Mouse (Mus musculus) layer of hippocampus, postnatal 14 days (tissue): ENCODE results near the gene Rps11. TPM values are rescaled to one million over a fixed set of nuclear protein-coding genes. Genes with fewer than 3 reads are reported as not detected.
"Not testable (repeated sequence)": the region's sequence is repeated elsewhere in the genome, so short reads cannot be mapped to it uniquely, and the experiment has no call there.

Experiments used
- DNase-seq, 2 experiments: peaks; one replicate each; pipeline ENCODE4 v3.0.0; 2021 to 2022; ENCODE audit warnings: low spot score in 2 of 2, mixed read lengths in 1 of 2
- total RNA-seq, 2 experiments: library from RNA; stranded (reverse); gene quantifications; 2 replicates each; pipeline ENCODE4 v1.2.3; 2021

Rps11 gene
- total RNA-seq, 2 experiments from 2014 or later: 427 to 461 TPM

GRCm38 (mm10) chr7:45154993-45155514, 30.8 kb upstream of the Rps11 start:
- DNase-seq: no peak

DNA sequence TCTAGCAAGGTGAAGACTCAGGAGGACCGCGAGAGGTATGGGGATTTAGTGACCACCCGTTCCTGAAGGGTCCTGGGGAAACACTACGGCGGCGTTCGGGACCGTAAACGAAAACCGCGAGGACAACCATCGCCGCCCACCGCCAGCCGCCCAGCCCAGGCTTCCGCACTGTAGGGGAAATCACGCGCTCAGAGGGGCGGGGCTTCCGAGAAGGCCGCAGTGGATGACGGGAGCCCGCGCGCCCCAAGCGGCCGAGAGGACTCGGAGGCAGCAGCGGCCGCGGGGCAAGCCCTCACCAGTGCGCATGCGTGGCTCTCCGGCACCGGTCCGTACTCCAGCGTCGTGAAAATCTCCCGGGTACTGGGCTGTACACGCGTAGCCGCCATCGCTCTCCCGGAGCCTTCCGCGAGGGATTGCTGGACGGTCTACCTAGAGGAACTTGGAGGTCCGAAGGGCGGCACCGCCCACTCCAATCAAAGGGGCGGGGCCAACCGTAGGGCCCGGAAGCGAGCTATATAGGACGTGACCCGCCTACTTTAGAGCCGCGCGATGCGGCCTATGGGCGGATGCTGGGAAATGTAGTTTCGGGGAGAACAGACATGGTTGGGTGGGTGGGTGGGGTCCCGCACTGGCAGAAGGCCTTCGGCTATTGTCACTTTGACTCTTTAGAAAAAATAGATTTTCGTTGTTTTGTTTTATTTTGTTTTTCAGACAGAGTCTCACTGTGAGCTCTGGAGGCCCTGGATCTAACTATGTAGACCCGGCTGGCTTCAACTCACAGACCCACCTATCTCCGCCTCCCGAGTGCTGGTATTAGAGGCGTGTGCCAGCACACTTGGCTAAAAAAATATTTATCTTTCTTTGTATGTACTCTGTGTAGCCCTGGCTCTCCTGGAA, 30.1 kb upstream of the Rps11 start, which contains the start of the genes Pih1d1 and Aldh16a1:
Gene Pih1d1, plus strand, starts transcription at position 208 of the 897 bp plus-strand sequence.
Gene Aldh16a1, minus strand, starts transcription at position 489 of the 897 bp plus-strand sequence.
- peak; percentile 97 to 99 for DNase-seq

DNA sequence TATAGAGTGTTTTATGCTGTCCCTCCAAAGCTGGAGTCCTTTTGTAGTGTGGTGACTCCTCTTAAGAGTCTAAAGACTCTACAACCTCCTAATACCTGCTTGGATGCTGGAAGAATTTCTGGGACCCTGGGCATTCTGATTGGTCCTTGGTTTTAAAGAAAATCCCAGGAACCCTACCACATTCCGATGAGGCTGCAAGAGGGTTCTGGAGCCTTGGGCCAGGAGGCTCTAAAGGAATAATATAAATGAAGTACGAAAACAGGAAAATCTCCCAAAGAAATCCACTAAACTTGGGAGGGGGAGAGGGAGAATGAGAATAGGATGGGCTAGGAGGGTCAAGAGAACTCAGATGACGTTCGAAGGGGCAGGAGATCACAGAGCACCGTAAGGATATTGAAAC, 29.3 kb upstream of the Rps11 start:
- no peak for DNase-seq

DNA sequence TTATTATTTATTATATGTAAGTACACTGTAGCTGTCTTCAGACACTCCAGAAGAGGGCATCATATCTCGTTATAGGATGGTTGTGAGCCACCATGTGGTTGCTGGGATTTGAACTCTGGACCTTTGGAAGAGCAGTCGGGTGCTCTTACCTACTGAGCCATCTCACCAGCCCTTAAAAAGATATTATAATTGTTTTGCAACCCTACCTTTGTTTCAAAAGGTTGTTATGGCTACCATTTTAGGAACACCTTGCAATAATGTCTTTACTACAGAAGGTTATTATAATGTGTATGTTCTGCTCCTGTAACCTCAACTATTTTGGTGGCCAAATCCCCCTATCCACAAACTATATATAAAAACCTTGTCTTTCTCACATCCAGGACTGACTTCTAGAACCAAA, 28.8 kb upstream of the Rps11 start:
- not testable (repeated sequence) for DNase-seq

DNA sequence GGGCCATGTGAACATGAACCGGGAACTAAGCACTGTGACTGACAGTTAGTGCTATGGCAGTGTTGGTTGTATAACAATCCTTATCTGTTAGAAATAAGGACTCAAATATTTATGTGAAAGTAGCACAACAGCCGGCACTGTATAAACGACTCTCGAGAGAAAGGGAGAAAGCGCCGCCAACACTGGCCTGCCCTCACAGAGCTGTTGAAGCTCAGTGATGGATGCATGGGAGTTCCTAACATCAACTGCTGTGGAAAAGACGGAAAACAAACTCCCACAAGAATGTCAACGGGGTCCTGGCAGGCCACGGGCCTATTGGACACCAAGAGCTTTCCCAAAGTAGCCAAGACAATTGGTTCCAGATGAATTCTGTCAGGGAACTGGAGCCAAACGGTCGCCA, 27.1 kb upstream of the Rps11 start:
- no peak for DNase-seq

- DNase-seq: no peak
Observed at GRCm38 (mm10) chr7:45150321-45150720, 26.1 kb upstream of the Rps11 start.

DNA sequence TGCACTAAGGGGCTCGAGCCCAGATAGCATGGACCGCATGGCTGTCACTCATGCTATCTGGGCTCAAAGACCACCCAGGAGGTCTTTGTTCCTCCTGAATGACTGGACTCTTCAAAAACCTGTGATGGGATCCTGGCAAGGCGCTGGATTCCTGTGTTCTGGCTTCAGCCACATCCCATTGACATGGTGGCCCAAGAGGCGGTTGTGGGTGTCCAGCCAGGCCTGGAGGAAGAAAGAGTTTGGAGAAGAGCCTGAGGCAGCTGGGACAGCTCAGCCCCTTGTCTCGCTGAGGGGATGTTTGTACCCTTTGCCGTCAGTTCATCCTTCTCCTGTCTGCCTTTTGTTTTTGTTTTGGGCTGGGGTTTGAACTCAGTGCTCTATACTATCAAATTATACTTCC, 25.3 kb upstream of the Rps11 start:
- DNase-seq: no peak

DNA sequence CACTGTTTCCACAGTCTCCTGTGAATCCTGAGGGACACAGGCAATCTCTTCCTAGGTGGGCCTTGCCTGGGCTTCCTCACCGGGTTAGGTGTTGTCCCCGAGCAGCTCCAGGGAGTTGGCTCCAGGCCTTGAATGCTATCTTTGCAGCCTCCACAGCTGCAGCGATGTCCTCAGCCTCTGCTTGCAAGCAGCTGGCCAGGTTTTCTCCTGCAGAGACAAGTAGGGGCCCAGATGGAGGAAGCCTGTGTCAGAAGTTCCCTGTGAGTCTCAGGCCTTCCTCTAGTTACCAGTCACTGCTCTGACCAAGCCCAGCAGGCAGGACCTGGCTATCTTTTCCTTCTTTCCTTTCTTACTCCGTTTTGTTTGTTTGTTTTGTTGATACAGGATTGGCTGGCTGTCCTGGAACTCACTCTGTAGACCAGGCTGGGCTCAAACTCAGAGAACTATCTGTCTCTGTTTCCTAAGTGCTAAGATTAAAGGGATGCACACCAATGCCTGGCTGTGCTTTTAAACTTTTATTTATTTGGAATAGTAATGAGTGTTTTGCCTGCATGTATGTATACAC, 24.4 kb upstream of the Rps11 start:
- DNase-seq: no peak

GRCm38 (mm10) chr7:45147899-45148298, 23.7 kb upstream of the Rps11 start:
- no peak for DNase-seq

- DNase-seq: no peak
Observed at GRCm38 (mm10) chr7:45147267-45147666, 23.0 kb upstream of the Rps11 start.

DNA sequence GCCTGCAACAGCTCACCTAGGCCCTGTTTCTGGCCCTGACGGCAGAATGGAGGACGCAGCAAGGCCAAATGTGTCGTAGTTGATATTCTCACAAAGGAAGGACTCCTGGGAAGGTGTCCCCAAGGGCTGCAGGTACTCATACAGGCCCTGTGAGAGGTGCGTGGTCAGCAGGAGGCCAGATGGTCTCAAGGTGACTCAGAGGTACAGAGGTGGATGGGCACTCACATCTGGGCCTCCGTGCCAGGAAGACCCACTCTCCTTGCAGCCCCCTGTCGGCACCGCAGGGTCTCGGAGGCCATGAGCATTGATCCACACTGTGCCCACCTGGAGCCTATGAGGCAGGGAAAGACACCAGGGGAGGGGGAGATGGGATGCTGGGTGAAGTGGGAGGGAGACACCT, 21.2 kb upstream of the Rps11 start:
- DNase-seq: no peak

DNA sequence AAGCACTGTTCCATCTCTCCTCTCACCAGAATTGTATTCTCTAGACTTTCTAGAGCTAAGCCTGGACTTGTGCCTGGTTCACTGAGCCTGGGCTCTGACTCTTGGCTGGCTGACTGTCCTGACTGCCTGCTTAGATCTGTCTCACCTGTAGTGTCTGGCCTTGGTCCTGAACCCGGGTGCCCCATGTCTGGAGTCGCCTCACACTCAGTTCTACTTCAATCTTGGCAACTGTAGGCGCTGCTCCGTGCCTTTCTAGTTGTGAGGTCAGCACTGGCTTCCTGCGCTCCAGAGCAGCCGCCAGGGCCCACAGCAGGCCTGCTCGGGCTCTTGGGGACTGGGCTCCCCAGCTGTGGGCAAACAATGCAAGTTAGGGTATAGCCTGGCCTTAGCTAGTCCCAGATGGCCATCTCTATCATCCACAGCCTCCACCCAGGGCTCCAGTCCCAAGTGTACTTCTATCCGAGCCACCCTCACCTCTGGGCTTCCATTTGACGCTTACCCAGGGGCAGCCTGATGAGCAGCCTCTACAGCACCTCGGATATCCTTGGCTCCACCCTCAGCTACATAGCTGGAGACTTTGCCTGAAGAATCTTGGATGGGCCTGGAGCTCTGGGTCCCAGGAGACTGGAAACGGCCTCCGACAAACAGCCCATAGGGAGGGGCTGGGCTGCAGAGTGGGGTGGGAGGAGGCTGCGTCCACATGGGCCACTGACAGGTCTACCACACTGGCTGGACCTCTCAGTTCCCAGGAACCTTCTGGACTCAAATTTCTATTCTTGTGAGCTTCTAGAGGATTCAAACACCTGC, 20.3 kb upstream of the Rps11 start:
- no peak for DNase-seq

DNA sequence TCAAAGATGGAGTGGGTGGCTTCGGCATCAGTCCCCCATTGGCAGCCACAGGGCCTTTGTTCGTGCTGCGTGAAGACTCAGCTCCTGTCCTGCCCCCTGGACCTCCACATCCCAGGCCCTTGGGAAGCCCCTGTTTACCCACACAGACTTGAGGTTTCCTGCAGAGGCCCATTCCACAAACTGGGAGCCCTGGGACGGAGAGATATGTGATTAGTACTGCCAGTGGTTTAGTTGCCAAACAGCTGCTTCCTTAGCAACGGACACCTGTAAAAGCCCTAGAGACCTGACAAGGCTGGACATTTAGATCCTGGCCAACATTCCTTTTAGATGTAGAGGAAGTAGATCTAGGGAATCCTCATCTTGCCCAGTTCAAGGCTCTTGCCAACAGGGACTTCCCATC, 17.7 kb upstream of the Rps11 start:
- no peak for DNase-seq

DNA sequence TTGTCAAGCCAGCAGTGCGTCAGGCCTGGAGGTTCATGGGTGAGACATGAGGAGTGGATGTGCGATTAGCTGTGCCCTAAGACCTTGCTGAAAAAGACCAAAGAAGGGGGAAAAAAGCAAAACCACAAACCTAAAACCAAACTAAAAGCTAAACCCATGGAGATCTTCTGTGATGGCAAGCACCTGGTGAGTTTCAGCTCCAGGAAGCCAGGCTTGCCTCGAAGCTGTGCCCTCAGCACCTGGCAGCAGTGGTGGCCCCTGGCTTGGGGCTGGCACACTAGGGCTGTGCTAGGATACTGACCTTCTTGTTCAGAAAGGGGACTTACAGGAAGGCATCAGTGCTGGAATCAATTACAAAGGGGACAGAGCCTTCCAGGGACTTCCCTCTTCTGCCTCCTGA, 17.1 kb upstream of the Rps11 start:
- DNase-seq: no peak

DNA sequence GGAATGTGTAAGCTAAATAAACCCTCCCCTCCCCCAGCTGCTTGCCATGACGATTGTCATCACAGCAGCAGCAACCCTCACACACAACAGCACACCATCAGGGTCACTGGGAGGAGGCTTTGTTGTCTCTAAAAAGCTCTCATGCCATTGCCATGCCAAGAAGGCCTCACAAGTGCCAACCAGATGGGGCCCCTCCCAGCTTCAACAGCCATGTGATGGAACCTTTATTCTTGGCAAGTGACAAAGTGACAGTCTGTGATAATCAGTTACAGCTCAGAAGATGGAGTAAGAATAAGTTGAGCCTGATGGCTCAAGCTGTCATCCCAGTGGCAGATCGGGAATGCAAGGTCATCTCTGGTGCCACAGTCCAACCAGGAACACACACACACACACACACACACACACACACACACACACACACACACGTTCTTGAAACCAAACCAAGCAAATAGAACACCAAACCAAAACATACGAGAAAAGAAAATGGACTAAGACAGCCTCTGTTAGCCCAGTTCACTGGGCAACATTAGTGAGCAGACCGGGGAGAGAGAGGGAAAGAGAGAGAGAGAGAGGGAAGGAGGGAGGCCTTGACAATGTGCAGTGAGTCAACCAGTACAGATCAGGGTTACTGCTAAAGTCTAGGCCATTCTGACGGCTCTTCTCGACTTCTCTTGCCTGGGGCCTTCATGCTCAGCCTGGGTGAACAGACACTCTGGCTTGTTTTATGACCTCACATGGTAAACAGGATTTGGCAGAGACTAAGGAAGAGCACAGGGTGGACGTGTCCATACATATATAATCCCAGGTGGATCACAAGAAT, 15.9 kb upstream of the Rps11 start:
- DNase-seq: no peak

- no peak for DNase-seq
Observed at GRCm38 (mm10) chr7:45138403-45138802, 14.2 kb upstream of the Rps11 start.

DNA sequence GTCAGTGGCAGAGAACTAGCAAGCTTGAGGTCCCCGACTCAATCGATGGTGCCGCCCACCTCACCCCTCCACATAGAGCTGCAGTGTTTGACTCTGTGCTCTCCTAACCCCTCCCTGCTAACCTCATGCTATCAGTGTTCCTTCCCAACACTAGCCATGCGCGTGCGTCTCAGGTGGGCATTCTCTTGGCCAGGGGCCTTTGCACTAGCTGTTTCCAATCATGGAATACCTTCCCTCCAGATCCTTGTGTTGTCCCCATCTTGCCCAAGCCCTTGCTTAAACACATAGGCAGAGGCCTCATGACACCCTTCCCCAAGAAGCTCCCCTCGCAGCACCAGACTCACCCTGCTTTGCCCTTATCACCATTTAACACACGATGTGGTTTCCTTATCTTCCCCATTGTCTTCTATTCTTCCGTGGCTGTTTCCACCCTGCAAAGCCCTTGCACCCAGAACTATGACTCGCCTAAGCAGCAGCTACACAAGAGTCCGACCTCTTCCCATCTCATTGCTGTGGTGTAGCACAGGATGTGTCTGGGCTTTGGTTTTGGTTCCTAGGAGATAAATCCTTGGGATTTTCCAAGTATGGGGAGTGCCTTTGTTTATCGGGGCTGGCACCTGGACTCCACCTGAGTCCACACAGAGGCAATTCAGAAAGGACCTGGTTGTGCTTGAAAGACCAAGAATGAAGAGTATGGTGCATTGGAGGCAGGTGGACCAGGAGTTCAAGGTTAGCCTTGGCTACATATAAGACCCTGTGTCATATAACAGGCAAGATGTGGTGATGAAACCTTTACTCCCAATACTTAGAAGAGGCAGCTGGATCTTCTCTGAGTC, 13.2 kb upstream of the Rps11 start:
- no peak for DNase-seq

DNA sequence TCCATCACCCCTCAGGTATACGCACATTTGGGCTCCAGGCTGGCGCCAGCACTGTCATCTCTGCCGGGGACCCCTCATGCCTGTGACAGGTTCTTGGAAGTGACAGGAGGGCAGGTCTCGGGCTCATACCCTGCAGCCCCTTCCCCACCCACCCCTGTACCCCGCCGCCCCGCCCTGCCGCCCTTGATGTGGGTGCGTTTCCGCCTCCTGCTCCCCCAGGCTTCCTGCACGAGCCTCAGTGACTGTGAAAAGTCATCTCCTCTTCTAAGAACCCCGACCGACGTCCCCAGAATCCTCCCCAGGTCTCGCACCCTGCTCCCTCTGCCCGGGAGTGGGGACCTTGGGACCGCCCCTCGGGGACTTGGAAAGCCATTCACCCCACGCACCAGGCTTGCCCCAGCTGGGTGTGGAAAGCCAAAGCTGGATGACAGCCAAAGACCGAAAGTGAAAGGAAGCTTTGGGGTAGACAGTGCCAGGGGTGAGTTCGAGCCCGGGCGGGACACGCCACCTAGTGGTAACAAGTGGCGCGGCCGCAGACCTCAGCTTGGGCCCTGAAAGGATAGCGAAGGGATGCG, 11.8 kb upstream of the Rps11 start, which contains the start of the genes Gm45713 and Flt3l:
Gene Gm45713, minus strand, starts transcription at position 239 of the 575 bp plus-strand sequence.
Gene Flt3l, minus strand, starts transcription at position 440 of the 575 bp plus-strand sequence.
- DNase-seq: peak; percentile 91

- no peak for DNase-seq
Observed at GRCm38 (mm10) chr7:45135370-45135769, 11.1 kb upstream of the Rps11 start.
